Mouse (Mus musculus): ENCODE data around the gene Gfm2.

- TF ChIP-seq CTCF (IDR thresholded peaks at IDR 0.05; ENCODE audit: extremely low read depth, insufficient read length, insufficient replicate concordance, low read depth, low read length) (no peak), POLR2A (IDR thresholded peaks at IDR 0.05; ENCODE audit: low read depth, low read length) (no peak)
Measured at GRCm38 (mm10) chr13:97199123-97199522, 61.4 kb downstream of the Gfm2 start.

Data from small intestine, adult 2 months (tissue).